Mouse (Mus musculus) gastrocnemius, postnatal 36 days (tissue): ENCODE results near the gene Gm20662. TPM values are rescaled to one million over a fixed set of nuclear protein-coding genes. Genes with fewer than 3 reads are reported as not detected.

ENCODE experiments used
- DNase-seq, 2 experiments: peaks; one replicate each; pipeline ENCODE4 v3.0.0; 2022
- intact Hi-C: fragments of 180-260 bp; cut with DNase I; formaldehyde crosslinking; loops from one replicate; pipeline ENCODE4 v1.15.1; 2025
- microRNA-seq, 2 experiments: library from miRNA; unstranded; fragments of <30 nt; microRNA quantifications; one replicate each; pipeline ENCODE4 v1.2.0; 2021
- total RNA-seq, 2 experiments: library from RNA; stranded (reverse); gene quantifications; 2 replicates each; pipeline ENCODE4 v1.2.3; 2021

Gm20662 gene
- total RNA-seq, 2 experiments from 2014 or later, result not detected

DNA sequence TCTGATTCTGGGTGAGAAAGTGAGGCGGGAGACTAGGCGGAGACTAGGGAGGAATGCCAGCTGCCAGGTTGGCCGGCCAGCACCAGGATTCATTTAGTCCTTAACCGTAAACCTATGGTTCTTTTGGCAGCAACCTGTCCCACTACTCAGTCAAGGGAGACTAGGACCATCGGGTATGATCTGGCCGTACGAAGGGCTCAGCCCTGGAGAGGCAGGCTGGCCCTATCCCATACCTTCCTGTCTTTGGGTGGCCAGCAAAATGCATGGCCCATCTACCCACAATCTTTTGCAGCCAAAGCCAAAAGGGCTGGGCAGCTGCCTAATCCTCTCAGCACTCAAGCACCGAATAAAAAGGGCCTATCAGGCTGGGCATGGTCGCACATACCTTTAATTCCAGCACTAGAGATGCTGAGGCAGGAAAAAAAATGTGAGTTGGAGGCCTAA is 76.4 kb downstream of the Gm20662 start:
- intact Hi-C loops, result no loop called here
- DNase-seq, result no peak

DNA sequence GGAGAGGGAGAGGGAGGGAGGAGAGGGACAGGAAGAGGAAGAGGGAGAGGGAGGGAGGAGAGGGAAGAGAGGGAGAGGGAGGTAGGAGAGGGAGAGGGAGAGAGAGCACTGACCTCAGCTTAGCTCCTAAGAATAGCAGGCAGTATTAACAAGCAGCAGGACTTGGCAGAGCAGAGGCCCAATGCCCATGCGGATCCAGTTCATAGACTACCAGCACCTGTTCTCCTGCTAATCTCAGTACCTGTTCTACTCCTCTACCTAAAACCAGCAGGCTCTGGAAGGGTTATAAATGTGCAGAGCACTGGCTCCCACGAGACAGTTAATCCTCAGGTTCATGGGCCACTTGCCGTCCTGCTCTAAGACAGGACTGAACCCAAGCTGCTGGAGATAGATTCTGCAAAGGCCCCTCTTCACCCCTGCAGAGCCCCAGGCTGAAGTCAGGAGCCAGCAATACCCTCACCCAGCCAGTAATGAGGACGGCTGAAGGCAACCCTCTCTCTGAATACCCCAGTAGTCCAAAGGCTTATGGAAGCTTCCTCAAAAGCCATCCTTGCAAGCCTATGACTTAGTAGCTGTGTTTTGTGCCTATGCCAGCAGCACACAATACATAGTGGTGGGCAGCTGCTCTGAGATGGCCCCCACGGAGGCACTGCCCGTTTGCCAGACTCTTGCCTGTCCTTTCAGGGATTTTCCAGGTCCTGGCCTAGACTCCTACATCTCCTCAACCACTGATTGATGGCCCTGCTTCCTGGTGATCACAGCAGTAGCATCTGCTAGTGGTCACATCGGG is 77.2 kb downstream of the Gm20662 start:
- no peak for DNase-seq
- intact Hi-C loops, result no loop called here

DNA sequence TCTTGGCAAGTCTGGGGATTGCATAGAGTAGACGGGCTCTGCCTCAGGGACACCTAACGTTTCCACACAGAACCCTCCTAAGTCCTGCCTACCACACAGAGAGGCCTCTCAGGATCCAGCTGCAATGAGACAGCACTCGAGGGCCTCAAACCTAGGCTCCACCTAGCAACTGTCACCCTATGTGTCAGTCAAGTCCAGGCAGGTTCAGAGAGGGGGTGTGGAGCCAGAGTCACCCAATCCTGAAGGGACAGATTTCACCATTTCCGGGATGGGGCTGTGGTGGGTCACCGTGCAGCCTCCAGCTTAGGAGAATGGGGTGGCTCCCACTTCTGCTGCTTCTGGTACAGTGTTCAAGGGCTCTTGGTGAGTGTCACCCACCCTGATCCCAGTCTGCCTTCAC is 84.0 kb downstream of the Gm20662 start, which contains the start of gene Mst1:
Gene Mst1 (plus strand): TSS at position 269 of the 400 bp plus-strand sequence.
- DNase-seq, result no peak
- intact Hi-C loops, result no loop called here

DNA sequence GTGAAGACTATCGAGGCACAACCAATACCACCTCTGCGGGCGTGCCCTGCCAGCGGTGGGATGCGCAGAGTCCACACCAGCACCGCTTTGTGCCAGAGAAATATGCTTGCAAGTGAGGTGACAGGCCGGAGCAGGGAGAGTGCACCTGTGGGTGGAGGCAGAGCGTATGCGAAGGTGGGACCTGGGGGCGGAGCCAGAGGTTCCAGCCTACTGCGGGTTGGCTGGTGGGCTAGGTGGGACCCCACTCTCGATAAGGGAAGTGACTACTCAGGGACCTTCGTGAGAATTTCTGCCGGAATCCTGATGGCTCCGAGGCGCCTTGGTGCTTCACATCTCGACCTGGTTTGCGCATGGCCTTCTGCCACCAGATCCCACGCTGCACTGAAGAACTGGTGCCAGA is 86.4 kb downstream of the Gm20662 start:
- DNase-seq, result no peak
- intact Hi-C loops, result no loop called here

DNA sequence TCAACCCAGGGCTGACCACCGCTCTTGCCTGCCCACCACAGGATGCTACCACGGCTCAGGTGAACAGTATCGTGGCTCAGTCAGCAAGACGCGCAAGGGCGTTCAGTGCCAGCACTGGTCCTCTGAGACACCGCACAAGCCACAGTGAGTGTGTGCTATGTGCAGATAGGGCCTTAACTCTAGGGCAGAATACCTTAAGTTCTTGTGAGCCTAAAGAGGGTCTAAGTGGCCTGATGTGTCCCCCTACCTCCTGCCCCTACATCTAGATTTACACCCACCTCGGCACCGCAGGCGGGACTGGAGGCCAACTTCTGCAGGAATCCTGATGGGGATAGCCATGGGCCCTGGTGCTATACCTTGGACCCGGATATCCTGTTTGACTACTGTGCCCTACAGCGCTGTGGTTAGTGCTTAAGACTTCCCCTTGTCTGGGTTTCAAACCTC is 86.9 kb downstream of the Gm20662 start, which contains the start of gene Rnf123:
Gene Rnf123 (minus strand): TSS at position 359 of the 444 bp plus-strand sequence.
- intact Hi-C loops, result no loop called here

DNA sequence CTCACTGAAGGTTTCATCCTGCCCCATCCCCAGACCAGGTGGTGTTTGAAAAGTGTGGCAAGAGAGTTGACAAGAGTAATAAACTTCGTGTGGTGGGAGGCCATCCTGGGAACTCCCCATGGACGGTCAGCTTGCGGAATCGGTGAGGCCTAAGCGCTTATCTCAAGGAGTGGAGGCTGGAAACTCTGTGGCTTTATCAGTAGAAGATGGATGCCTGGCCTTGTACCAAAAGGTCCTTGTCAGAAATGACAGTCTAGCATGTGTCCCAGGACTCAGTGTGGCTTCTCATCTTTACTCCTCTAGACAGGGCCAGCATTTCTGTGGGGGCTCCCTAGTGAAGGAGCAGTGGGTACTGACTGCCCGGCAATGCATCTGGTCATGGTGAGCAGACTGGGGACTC is 87.4 kb downstream of the Gm20662 start:
- intact Hi-C loops, result no loop called here
- DNase-seq, result no peak

More for the DNA sequence above, 86.9 kb downstream of the Gm20662 start, which contains the start of gene Rnf123:
- DNase-seq, result no peak

DNA sequence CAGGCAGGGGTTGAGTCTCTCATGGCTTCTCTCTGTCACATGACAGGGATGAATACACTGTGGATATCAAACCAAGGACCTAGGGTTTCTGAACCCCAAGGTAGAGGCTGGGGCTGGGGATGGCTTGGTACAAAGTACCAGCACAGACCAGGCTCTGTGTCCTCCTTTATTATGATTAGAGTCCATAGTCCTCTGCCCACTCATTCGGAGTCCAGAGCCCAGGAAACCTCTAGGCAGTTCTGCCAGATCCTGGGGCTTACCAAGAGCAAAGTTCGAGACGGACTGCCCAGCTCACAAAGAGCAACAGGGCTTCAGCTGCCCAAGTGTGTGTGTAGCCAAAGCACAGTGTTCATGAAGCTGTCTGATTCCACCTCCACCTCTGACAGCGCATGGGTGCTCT is 89.1 kb downstream of the Gm20662 start:
- intact Hi-C loops, result no loop called here
- DNase-seq, result no peak

DNA sequence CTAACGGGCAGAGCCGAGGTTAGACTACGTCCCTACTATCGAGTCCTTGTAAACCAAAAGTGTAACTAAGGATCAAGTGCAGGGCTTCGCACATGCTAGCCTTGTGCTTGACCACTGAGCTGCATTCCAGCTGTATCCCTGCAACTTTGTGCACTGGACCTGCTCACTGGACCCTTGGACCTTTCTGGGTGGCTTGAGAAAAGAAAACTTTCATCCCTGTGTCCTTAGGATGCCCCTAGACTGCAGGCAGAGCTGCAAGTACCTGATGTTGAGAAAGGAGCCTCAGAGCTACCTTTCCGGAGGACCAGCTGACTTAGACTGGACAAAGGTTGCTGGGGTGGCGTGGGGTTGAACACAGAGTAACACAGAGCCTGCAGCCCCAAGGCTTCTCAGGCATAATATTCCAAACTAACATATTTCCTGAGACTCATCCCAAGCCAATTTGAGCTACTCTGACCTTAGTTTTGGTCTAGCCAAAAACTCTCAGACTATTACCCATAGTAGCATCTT is 94.5 kb downstream of the Gm20662 start:
- no peak for DNase-seq
- intact Hi-C loops, result loop anchor here (5.0 kb wide), 1 partner anchor 202 kb away; the partner anchor contains the start of gene Nicn1

DNA sequence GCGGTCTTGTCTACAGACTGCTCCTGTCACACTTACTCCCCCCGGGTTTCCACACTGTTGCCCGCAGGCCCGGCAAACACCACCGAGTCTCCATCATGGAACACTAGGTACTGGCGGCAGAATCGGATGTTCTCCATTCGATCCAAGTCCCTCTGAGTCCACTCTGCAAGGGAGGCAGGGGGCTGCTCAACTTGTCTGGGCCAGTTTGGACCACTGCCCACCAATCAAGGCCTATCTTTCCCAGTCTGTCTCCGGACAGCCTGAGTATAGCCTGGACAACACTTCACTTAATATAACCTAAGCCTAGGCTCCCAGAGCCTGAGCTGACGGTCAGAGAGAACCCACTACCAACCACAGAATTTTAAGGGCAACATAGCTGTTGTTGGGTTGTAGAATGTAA is 97.4 kb downstream of the Gm20662 start:
- intact Hi-C loops, result loop anchor here (5.0 kb wide), 1 partner anchor 199 kb away; the partner anchor contains the start of gene Nicn1
- DNase-seq, result no peak

DNA sequence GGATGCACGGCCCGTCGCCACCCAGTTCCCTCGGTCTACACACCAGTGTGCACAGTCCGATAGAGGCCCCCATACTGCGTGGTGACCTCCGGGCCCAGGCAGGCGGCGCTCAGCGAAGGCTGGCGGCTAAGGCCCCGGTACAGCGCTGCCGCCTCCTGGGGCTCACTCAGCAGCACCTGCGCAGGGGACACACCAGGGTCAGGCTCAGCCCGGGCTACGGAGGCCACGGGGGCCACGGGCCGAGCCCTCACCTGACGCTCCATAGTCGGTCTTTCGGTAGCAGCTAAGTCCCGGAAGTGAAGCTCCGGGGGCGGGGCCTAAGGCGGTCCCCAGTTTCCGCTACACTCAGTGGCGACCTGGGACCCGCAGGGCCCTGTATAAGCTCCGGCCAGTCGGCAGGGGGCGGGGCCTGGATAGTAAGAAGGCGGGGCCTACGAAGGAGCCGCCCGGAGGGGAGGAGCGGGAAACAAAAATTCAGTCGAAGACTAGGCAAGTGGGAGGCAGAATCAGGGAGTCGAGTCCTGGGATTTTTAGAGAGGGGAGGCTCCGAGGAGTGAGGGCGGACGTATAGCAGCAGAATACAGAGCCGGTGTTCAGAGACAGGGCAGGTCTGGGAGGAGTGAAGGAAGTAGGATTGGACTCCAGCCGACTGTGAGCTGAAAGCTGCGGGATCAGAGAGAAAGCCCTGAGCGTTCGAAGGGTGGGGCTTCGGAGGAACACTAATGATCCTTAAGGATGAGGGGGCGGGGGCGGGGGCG is 98.2 kb downstream of the Gm20662 start, which contains the start of gene Apeh:
Gene Apeh (minus strand): TSS at position 423 of the 758 bp plus-strand sequence.
- peak; percentile 93 to 96 for DNase-seq
- intact Hi-C loops, result loop anchor here (5.0 kb wide), 1 partner anchor 198 kb away; the partner anchor contains the start of gene Nicn1

Small RNA genes lying within 50 kb of the gene (microRNA-seq; reads per million reads assigned to microRNA genes)
- gene Mir7088, result 0 reads per million in 2 experiments

Other genes with a start within 250 kb of the Gm20662 start
- gene Rbm5, start 225.4 kb upstream of the Gm20662 start, total RNA-seq, result 10 to 100 TPM; 32.7 to 36.3 TPM
- gene Rbm6, start 123.1 kb upstream of the Gm20662 start, total RNA-seq, result 10 to 100 TPM; 16.4 to 19.1 TPM
- 10 to 100 TPM in 1 of 2 experiments, 1 to 10 TPM in 1; 8.7 to 10.4 TPM for gene Mon1a, start 108.2 kb upstream of the Gm20662 start, total RNA-seq
- under 1 TPM; 0.59 to 0.61 TPM for gene Mst1r, start 89.5 kb upstream of the Gm20662 start, total RNA-seq
- not detected for gene Actl11, start 67.9 kb upstream of the Gm20662 start, total RNA-seq
- under 1 TPM in 1 of 2 experiments, not detected in 1; 0.28 TPM for gene Camkv, start 60.7 kb upstream of the Gm20662 start, total RNA-seq
- gene Traip, start 46.2 kb upstream of the Gm20662 start, total RNA-seq, result under 1 TPM; 0.35 to 0.56 TPM
- 1 to 10 TPM; 2.7 to 3.3 TPM for gene Uba7, start 20.8 kb upstream of the Gm20662 start, total RNA-seq
- gene Gm20661, start 13.3 kb upstream of the Gm20662 start, total RNA-seq, result not detected
- gene Inka1, start 10.5 kb upstream of the Gm20662 start, total RNA-seq, result 1 to 10 TPM; 1.6 to 2.8 TPM
- under 1 TPM in 1 of 2 experiments, not detected in 1; 0.17 TPM for gene Cdhr4, start 3.9 kb upstream of the Gm20662 start, total RNA-seq
- 10 to 100 TPM; 19.1 to 20.3 TPM for gene Ip6k1, start 6.2 kb downstream of the Gm20662 start, total RNA-seq
- 1 to 10 TPM; 3.3 to 3.8 TPM for gene Gmppb, start 52.9 kb downstream of the Gm20662 start, total RNA-seq
- gene Amigo3, start 56.8 kb downstream of the Gm20662 start, total RNA-seq, result 1 to 10 TPM; 1.5 to 2.6 TPM
- not detected for gene Mst1, start 84.1 kb downstream of the Gm20662 start, total RNA-seq
- gene Rnf123, start 87.0 kb downstream of the Gm20662 start, total RNA-seq, result 100 to 1,000 TPM; 141 to 153 TPM
- gene Apeh, start 98.3 kb downstream of the Gm20662 start, total RNA-seq, result 10 to 100 TPM; 26.0 to 31.0 TPM
- gene Bsn, start 194.0 kb downstream of the Gm20662 start, total RNA-seq, result under 1 TPM; 0.05 TPM